Mouse (Mus musculus) CH12.LX (cell line): Measurements from ENCODE around the gene Borcs8. TPM values are rescaled to one million over a fixed set of nuclear protein-coding genes. Genes with fewer than 3 reads are reported as not detected.

ENCODE experiments used
- DNase-seq: peaks from one replicate; pipeline ENCODE4 v3.0.0-alpha.2; 2013; ENCODE audit errors: extremely low read depth
- H3K27ac ChIP-seq: 2 replicates; pipeline ENCODE4 v1.5.1; 2012; ENCODE audit warnings: low read depth, mild to moderate bottlenecking, control low read depth, moderate library complexity; ENCODE audit not compliant: insufficient read depth
- H3K27me3 ChIP-seq: replicated peaks from 2 replicates; pipeline ENCODE3; 2012; ENCODE audit warnings: inconsistent platforms
- H3K36me3 ChIP-seq, 2 experiments: replicated peaks in 1 of 2; 2 replicates each; pipeline versions ENCODE3 to v1.6.1; 2012; ENCODE audit warnings: inconsistent platforms in 1 of 2, low read length in 1 of 2, mild to moderate bottlenecking in 1 of 2, mixed read lengths in 1 of 2, moderate library complexity in 1 of 2; ENCODE audit not compliant: control insufficient read depth in 1 of 2, insufficient read depth in 1 of 2
- H3K4me1 ChIP-seq, 2 experiments: 2 replicates each; pipeline ENCODE4 v1.6.1; 2012; ENCODE audit warnings: inconsistent platforms in 1 of 2, moderate library complexity in 1 of 2; ENCODE audit not compliant: insufficient read depth in 2 of 2, control insufficient read depth in 1 of 2
- H3K4me2 ChIP-seq: 2 replicates; pipeline ENCODE4 v1.6.1; 2012; ENCODE audit warnings: low read depth, mild to moderate bottlenecking, control low read depth; ENCODE audit not compliant: poor library complexity, insufficient read depth, severe bottlenecking
- H3K4me3 ChIP-seq, 3 experiments: fragments of 150-350 bp in 1 of 3; sonication (generic) in 1 of 3; replicated peaks in 1 of 3; 2 replicates each; pipeline versions ENCODE3 to v1.5.1; 2011 to 2012; ENCODE audit warnings: low read depth in 2 of 3, low read length in 2 of 3, mild to moderate bottlenecking in 2 of 3, moderate library complexity in 2 of 3, control low read depth in 1 of 3, improper control_type of control experiment in 1 of 3, inconsistent platforms in 1 of 3, mixed read lengths in 1 of 3; ENCODE audit not compliant: poor library complexity in 1 of 3
- H3K79me2 ChIP-seq: replicated peaks from 2 replicates; pipeline ENCODE4 v1.6.1; 2012; ENCODE audit warnings: mild to moderate bottlenecking, moderate library complexity; ENCODE audit not compliant: control insufficient read depth, poor library complexity, insufficient read depth, severe bottlenecking; ENCODE audit errors: extremely low read depth
- H3K9ac ChIP-seq: 2 replicates; pipeline ENCODE4 v1.6.1; 2012; ENCODE audit warnings: low read depth, mild to moderate bottlenecking, control low read depth, moderate library complexity; ENCODE audit not compliant: insufficient read depth
- H3K9me3 ChIP-seq: replicated peaks from 2 replicates; pipeline ENCODE3; 2012; ENCODE audit warnings: low read length, inconsistent platforms, mixed read lengths
- BHLHE40 ChIP-seq: IDR thresholded peaks from 2 replicates; pipeline ENCODE4 v1.6.1; 2011; ENCODE audit warnings: mild to moderate bottlenecking, low read depth, low read length, improper control_type of control experiment
- CHD1 ChIP-seq: IDR thresholded peaks from 2 replicates; pipeline ENCODE4 v1.6.1; 2012; ENCODE audit warnings: low read depth, low read length, improper control_type of control experiment, inconsistent platforms
- CHD2 ChIP-seq: IDR thresholded peaks from 2 replicates; pipeline ENCODE4 v1.6.1; 2011; ENCODE audit warnings: low read length, improper control_type of control experiment
- ELF1 ChIP-seq: IDR thresholded peaks from 2 replicates; pipeline ENCODE4 v1.6.1; 2014; ENCODE audit warnings: low read depth, mild to moderate bottlenecking, inconsistent platforms, low read length, improper control_type of control experiment
- ETS1 ChIP-seq: conservative IDR thresholded peaks from 2 replicates; pipeline ENCODE4 v1.6.1; 2012; ENCODE audit warnings: low read depth, mild to moderate bottlenecking, inconsistent platforms, low read length, improper control_type of control experiment, moderate library complexity
- GABPA ChIP-seq: IDR thresholded peaks from 2 replicates; pipeline ENCODE4 v1.6.1; 2012; ENCODE audit warnings: low read depth, low read length, improper control_type of control experiment, inconsistent platforms; ENCODE audit not compliant: insufficient replicate concordance
- JUND ChIP-seq: conservative IDR thresholded peaks from 2 replicates; pipeline ENCODE4 v1.6.1; 2011; ENCODE audit warnings: low read depth, low read length, improper control_type of control experiment
- MAFK ChIP-seq: IDR thresholded peaks from 2 replicates; pipeline ENCODE4 v1.6.1; 2011; ENCODE audit warnings: low read length, improper control_type of control experiment; ENCODE audit not compliant: insufficient replicate concordance
- POLR2A ChIP-seq: IDR thresholded peaks from 2 replicates; pipeline ENCODE4 v1.6.1; 2011; ENCODE audit warnings: low read depth, mild to moderate bottlenecking, improper control_type of control experiment, low read length
- RAD21 ChIP-seq: IDR thresholded peaks from 2 replicates; pipeline ENCODE4 v1.6.1; 2011; ENCODE audit warnings: low read depth, mild to moderate bottlenecking, low read length, improper control_type of control experiment, moderate library complexity
- RCOR1 ChIP-seq: conservative IDR thresholded peaks from 2 replicates; pipeline ENCODE4 v1.6.1; 2012; ENCODE audit warnings: low read depth, mild to moderate bottlenecking, inconsistent platforms, low read length, improper control_type of control experiment
- SIN3A ChIP-seq: IDR thresholded peaks from 2 replicates; pipeline ENCODE4 v1.6.1; 2012; ENCODE audit warnings: low read length, improper control_type of control experiment, inconsistent platforms
- TCF12 ChIP-seq: IDR thresholded peaks from 2 replicates; pipeline ENCODE4 v1.6.1; 2014; ENCODE audit warnings: low read depth, mild to moderate bottlenecking, inconsistent platforms, low read length, improper control_type of control experiment
- USF1 ChIP-seq: IDR thresholded peaks from 2 replicates; pipeline ENCODE4 v1.6.1; 2014; ENCODE audit warnings: low read depth, mild to moderate bottlenecking, inconsistent platforms, low read length, improper control_type of control experiment
- ZKSCAN1 ChIP-seq: IDR thresholded peaks from 2 replicates; pipeline ENCODE4 v1.6.1; 2012; ENCODE audit warnings: low read depth, inconsistent platforms, low read length, improper control_type of control experiment, borderline replicate concordance
- ZMIZ1 ChIP-seq: IDR thresholded peaks from 2 replicates; pipeline ENCODE4 v1.6.1; 2012; ENCODE audit warnings: low read depth, mild to moderate bottlenecking, inconsistent platforms, low read length, improper control_type of control experiment
- dilution Hi-C: fragments of 300-500 bp; cut with MboI; formaldehyde crosslinking; loops from 2 replicates; pipeline ENCODE4 v1.14.3; 2020; ENCODE audit warnings: low sequenced_read_pairs; ENCODE audit not compliant: extremely low pct_unique_long_range_greater_than_20kb, extremely low pct_ligation_motif_present
- in situ Hi-C: fragments of 300-500 bp; cut with MboI; formaldehyde crosslinking; loops from 3 replicates; pipeline ENCODE4 v1.14.3; 2019; ENCODE audit warnings: low sequenced_read_pairs, low pct_ligation_motif_present, low pct_unique_long_range_greater_than_20kb, mixed read lengths
- polyA plus RNA-seq: library from polyadenylated mRNA; unstranded; fragments of >175 nt; gene quantifications from 2 replicates; pipeline ENCODE4 v1.2.1, GENCODE M21; 2012; ENCODE audit warnings: low read depth; ENCODE audit not compliant: insufficient read length
- total RNA-seq, 2 experiments: library from RNA; depleted of rRNA; stranded (reverse); fragments of 300-350 nt in 1 of 2; fragments of >200 nt in 1 of 2; gene quantifications; 2 replicates each; pipeline ENCODE4 v1.2.3; 2012 to 2014

Borcs8 gene
- total and polyA plus RNA-seq, 3 experiments = 22.2 to 56.4 (median 44.0) TPM

- dilution Hi-C loops = no loop called here
- in situ Hi-C loops = no loop called here
- no peaks in the 10 kb centered on the region for H3K9me3 ChIP-seq
- no peak overlapping the region for H3K27ac ChIP-seq
- H3K4me2 ChIP-seq = no peak overlapping the region
- no peak overlapping the region for H3K4me3 ChIP-seq
- TF ChIP-seq RAD21 (no peak), BHLHE40 (no peak), ZKSCAN1 (no peak), MAFK (no peak), USF1 (no peak), CHD2 (no peak), ELF1 (no peak), RCOR1 (no peak)
- H3K36me3 ChIP-seq = peaks cover 40 to 54% of the 10 kb centered on the region in 2 experiments
- no peak for DNase-seq
- H3K79me2 ChIP-seq = peaks cover 38% of the 10 kb centered on the region
- peaks cover 18 to 49% of the 10 kb centered on the region in 2 experiments for H3K4me1 ChIP-seq
- no peaks in the 10 kb centered on the region for H3K27me3 ChIP-seq
- H3K9ac ChIP-seq = no peak overlapping the region
Observed at GRCm38 (mm10) chr8:70136591-70136990, 2.7 kb upstream of the Borcs8 start.

- H3K4me3 ChIP-seq = peak overlapping the region; percentile 79 to 81 (median 79)
- no peak overlapping the region for H3K27ac ChIP-seq
Observed at GRCm38 (mm10) chr8:70137890-70138289, 1.4 kb upstream of the Borcs8 start.

GRCm38 (mm10) chr8:70139981-70140380 is 682 bp downstream of the Borcs8 start:
- H3K4me2 ChIP-seq = peak overlapping the region; percentile 91
- peaks cover 49 to 53% of the 10 kb centered on the region in 2 experiments for H3K36me3 ChIP-seq
- H3K27me3 ChIP-seq = no peaks in the 10 kb centered on the region
- no peak for DNase-seq
- H3K4me1 ChIP-seq = peaks cover 20 to 56% of the 10 kb centered on the region in 2 experiments
- H3K27ac ChIP-seq = peak overlapping the region; percentile 85
- dilution Hi-C loops = no loop called here
- in situ Hi-C loops = no loop called here
- H3K9me3 ChIP-seq = no peaks in the 10 kb centered on the region
- peak overlapping the region; percentile 91 for H3K9ac ChIP-seq
- H3K79me2 ChIP-seq = peaks cover 28% of the 10 kb centered on the region
- TF ChIP-seq ZMIZ1 (no peak), USF1 (no peak), ELF1 (no peak), CHD2 (peak; percentile 79), JUND (no peak), SIN3A (no peak), TCF12 (no peak), ZKSCAN1 (no peak), RCOR1 (no peak), POLR2A (no peak), ETS1 (no peak), RAD21 (no peak; the same call in 1 of the 2 replicates), CHD1 (peak; percentile 47; the same call in 1 of the 2 replicates)
- TF ChIP-seq, all 38 proteins: peak for 2
- peak overlapping the region; percentile 79 to 92 (median 86) for H3K4me3 ChIP-seq

More at GRCm38 (mm10) chr8:70137890-70138289, 1.4 kb upstream of the Borcs8 start:
- Histone ChIP-seq H3K4me2 (peak overlapping the region; percentile 93), H3K9ac (peak overlapping the region; percentile 91), H3K79me2 (peaks cover 28% of the 10 kb centered on the region), H3K36me3 (peaks cover 50 to 55% of the 10 kb centered on the region in 2 experiments), H3K4me1 (peaks cover 20 to 49% of the 10 kb centered on the region in 2 experiments), H3K9me3 (no peaks in the 10 kb centered on the region), H3K27me3 (no peaks in the 10 kb centered on the region)
- dilution Hi-C loops (no loop called here), in situ Hi-C loops (no loop called here)
- no peak for DNase-seq
- TF ChIP-seq GABPA (no peak), RAD21 (no peak)
